Mouse (Mus musculus) megakaryocyte, embryonic 14.5 days (primary cell): ENCODE data around the gene 6430531B16Rik. TPM values are rescaled to one million over a fixed set of nuclear protein-coding genes. Genes with fewer than 3 reads are reported as not detected.
A peak's percentile ranks its signal among the peaks of the same experiment; 100 is the strongest.

Experiments
- H3K27me3 ChIP-seq: replicated peaks from 2 replicates; pipeline ENCODE3; 2012; ENCODE audit warnings: inconsistent platforms
- H3K36me3 ChIP-seq: replicated peaks from 2 replicates; pipeline ENCODE3; 2012; ENCODE audit warnings: low read length, inconsistent platforms, mixed read lengths
- H3K4me1 ChIP-seq: 2 replicates; pipeline ENCODE4 v1.6.1; 2012; ENCODE audit warnings: inconsistent platforms
- H3K4me3 ChIP-seq: replicated peaks from 2 replicates; pipeline ENCODE3; 2012; ENCODE audit warnings: moderate library complexity, mild to moderate bottlenecking, inconsistent platforms
- H3K9me3 ChIP-seq: 2 replicates; pipeline ENCODE4 v1.6.1; 2012; ENCODE audit warnings: inconsistent platforms
- FLI1 ChIP-seq: IDR thresholded peaks from 2 replicates; pipeline ENCODE4 v1.6.1; 2012; ENCODE audit warnings: low read length, inconsistent platforms, mixed read lengths
- GATA1 ChIP-seq: IDR thresholded peaks from 3 replicates; pipeline ENCODE4 v1.6.1; 2012; ENCODE audit warnings: mixed read lengths, low read length, inconsistent platforms, borderline replicate concordance
- polyA plus RNA-seq: library from polyadenylated mRNA; stranded (reverse); fragments of >175 nt; gene quantifications from 2 replicates; pipeline ENCODE4 v1.2.3, GENCODE M21; 2012; ENCODE audit warnings: low replicate concordance; ENCODE audit not compliant: insufficient read depth

The 6430531B16Rik gene
- polyA plus RNA-seq, 1 experiment, result 0.31 TPM

DNA sequence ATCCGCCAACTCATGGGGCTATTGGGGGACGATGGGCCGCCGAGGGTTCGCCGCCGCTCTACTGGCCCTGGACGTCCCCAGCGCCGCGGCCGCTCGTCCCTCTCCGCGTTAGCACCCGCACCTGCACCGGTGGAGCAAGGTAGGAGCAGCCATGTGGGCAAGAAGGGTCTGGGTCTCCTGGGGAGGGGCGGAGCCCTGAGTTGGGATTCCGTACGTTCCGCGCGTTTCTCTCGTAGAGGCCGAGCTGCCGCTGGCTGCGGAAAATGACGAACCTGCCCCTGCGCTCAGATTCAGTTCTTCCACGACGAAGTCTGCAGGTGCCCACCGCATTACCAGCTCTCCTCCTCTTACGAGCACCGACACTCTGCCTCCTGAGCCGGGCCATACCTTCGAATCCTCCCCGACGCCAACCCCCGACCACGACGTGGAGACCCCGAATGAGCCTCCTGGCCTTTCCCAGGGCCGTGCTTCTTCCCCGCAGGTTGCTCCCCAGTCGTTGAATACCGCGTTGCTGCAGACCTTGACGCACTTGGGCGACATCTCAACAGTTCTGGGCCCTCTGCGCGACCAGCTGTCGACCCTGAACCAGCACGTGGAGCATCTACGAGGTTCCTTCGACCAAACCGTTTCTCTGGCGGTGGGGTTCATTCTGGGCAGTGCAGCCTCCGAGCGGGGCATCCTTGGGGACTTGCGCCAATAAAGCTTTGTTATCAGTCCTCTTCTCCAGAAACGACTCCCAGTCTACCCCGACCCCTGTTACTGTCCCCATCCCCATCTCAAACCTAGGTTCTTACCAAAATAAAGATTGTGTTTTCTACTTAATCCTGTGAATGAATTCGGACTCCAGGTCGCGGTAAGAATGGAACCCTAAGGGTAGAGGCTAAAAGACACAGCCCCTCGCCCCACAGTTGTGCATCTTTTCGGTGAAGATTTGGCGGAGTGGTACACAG lies 34.0 kb downstream of the 6430531B16Rik start:
- TF ChIP-seq FLI1 (no peak), GATA1 (no peak)
- Histone ChIP-seq H3K4me3 (peak overlapping the region; percentile 81), H3K27me3 (peaks cover 93% of the 10 kb centered on the region), H3K4me1 (peaks cover 13% of the 10 kb centered on the region), H3K9me3 (peaks cover 3% of the 10 kb centered on the region; the same call in 1 of the 2 replicates), H3K36me3 (no peaks in the 10 kb centered on the region)

- TF ChIP-seq FLI1 (no peak), GATA1 (no peak)
- no peaks in the 10 kb centered on the region for H3K36me3 ChIP-seq
- peak within 1 kb of the TSS; percentile 81 for H3K4me3 ChIP-seq
- H3K9me3 ChIP-seq, result peaks cover 3% of the 10 kb centered on the region; the same call in 1 of the 2 replicates
- peaks cover 13% of the 10 kb centered on the region for H3K4me1 ChIP-seq
- H3K27me3 ChIP-seq, result peaks cover 91% of the 10 kb centered on the region
These were observed 34.8 kb downstream of the 6430531B16Rik start, which contains the start of gene Utf1 for GRCm38 (mm10) chr7:139943674-139944281. Gene Utf1, plus strand, starts transcription at chr7:139943789.

DNA sequence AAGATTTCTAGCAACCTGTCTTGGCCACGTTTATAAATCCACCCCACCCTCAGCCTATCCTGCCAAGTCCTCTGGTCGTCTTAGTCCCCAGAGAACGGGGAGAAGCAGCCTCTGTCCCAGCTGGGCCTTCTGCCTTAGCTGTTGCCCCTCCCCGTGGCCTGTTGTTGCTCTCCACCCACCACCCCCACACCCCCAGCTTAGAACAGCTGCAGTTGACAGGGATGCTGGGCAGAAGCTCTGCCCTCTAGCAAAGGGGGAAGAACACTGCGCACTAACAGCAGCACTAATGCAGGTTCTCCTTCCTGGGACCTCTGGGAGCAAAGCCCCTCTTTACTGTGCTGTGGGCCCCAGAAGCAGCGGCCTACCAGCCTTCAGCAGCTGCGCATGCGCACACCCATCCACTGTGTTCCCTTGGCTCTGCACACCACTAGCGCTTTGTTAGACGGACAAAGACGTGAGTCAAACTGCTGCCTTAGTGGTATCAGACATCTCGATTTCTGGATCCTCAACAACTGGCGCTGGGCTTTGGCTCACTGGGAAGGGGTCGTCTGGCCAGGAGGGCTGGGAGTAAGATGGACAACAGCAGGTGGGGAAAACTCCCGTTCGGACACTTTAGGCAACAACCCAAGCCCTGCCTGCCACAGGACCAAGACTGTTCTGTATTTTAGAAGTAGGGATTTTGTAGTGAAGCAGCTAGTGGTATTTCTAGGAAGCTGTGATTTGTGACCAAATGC lies 37.9 kb downstream of the 6430531B16Rik start:
- Histone ChIP-seq H3K4me1 (peaks cover 13% of the 10 kb centered on the region), H3K9me3 (peaks cover 3% of the 10 kb centered on the region; the same call in 1 of the 2 replicates), H3K27me3 (peaks cover 93% of the 10 kb centered on the region), H3K36me3 (no peaks in the 10 kb centered on the region), H3K4me3 (no peak overlapping the region)
- TF ChIP-seq GATA1 (no peak), FLI1 (no peak)

DNA sequence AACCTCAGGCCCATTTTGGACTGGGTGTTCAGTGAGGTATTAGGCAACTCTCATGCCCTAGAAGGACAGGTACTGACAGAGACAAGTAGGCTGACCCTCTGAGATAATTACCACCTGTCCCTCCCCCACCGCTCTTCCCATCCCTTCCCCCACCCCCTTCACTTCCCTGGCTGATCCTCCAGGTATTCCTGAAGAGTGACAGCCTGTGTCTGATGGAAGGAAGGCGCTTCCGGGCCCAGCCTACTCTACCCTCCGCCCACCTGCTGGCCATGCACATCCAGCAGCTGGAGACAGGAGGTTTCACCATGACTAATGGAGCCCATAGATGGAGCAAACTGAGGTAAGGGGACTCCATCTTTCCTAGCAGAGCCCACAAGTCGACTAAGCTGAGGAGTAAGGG lies 40.7 kb downstream of the 6430531B16Rik start:
- Histone ChIP-seq H3K9me3 (no peaks in the 10 kb centered on the region), H3K4me3 (no peak overlapping the region), H3K27me3 (peaks cover 88% of the 10 kb centered on the region), H3K36me3 (no peaks in the 10 kb centered on the region), H3K4me1 (no peaks in the 10 kb centered on the region; the same call in 1 of the 2 replicates)
- TF ChIP-seq GATA1 (no peak), FLI1 (no peak)

GRCm38 (mm10) chr7:139937138-139937537 lies 41.4 kb downstream of the 6430531B16Rik start:
- Histone ChIP-seq H3K9me3 (no peaks in the 10 kb centered on the region), H3K4me1 (no peaks in the 10 kb centered on the region; the same call in 1 of the 2 replicates), H3K4me3 (no peak overlapping the region), H3K27me3 (peaks cover 88% of the 10 kb centered on the region), H3K36me3 (no peaks in the 10 kb centered on the region)
- TF ChIP-seq FLI1 (no peak), GATA1 (no peak)

DNA sequence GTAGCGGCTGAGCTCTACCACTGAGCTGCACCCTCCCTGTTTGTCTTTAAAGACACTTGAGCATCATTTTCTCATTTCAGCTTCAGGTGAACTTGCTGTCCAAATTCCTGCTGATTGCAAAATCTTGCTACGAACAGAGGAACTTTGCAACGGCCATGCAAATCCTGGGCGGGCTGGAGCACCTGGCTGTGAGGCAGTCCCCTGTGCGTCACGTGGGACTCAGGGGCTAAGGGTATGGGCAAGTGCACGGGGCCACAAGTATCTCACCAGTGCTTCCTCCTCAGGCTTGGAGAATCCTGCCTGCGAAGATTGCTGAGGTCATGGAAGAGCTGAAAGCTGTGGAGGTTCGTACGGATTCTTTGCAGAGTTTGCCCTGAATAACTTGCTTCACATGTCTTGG lies 41.9 kb downstream of the 6430531B16Rik start:
- Histone ChIP-seq H3K4me1 (no peaks in the 10 kb centered on the region; the same call in 1 of the 2 replicates), H3K36me3 (no peaks in the 10 kb centered on the region), H3K9me3 (no peaks in the 10 kb centered on the region), H3K27me3 (peaks cover 88% of the 10 kb centered on the region), H3K4me3 (no peak overlapping the region)
- no peak for TF ChIP-seq FLI1
- TF ChIP-seq GATA1, result no peak

- no peaks in the 10 kb centered on the region for H3K9me3 ChIP-seq
- peaks cover 83% of the 10 kb centered on the region for H3K27me3 ChIP-seq
- no peaks in the 10 kb centered on the region; the same call in 1 of the 2 replicates for H3K4me1 ChIP-seq
- H3K4me3 ChIP-seq, result no peak overlapping the region
- TF ChIP-seq GATA1 (no peak), FLI1 (no peak)
- no peaks in the 10 kb centered on the region for H3K36me3 ChIP-seq
These were observed 47.8 kb downstream of the 6430531B16Rik start for GRCm38 (mm10) chr7:139930732-139931131.

Other genes starting within 250 kb of the 6430531B16Rik start
- not detected in 2 replicates for gene Adgra1, start 144.6 kb downstream of the 6430531B16Rik start, polyA plus RNA-seq
- not detected in 2 replicates for gene Kndc1, start 84.1 kb downstream of the 6430531B16Rik start, polyA plus RNA-seq
- gene Utf1, start 35.0 kb downstream of the 6430531B16Rik start, polyA plus RNA-seq, result not detected in 2 replicates
- gene Adam8, start 13.8 kb upstream of the 6430531B16Rik start, polyA plus RNA-seq, result 7.8 and 22.3 TPM in 2 replicates
- 13.1 and 14.7 TPM in 2 replicates for gene Zfp511, start 57.6 kb upstream of the 6430531B16Rik start, polyA plus RNA-seq
- 0.54 and 3.8 TPM in 2 replicates for gene Tubgcp2, start 57.9 kb upstream of the 6430531B16Rik start, polyA plus RNA-seq
- gene Msx3, start 70.3 kb upstream of the 6430531B16Rik start, polyA plus RNA-seq, result not detected in 2 replicates
- 0.22 and 5.4 TPM in 2 replicates for gene Caly, start 103.8 kb upstream of the 6430531B16Rik start, polyA plus RNA-seq
- not detected in 2 replicates for gene Prap1, start 114.6 kb upstream of the 6430531B16Rik start, polyA plus RNA-seq
- 6.5 and 31.6 TPM in 2 replicates for gene Fuom, start 123.7 kb upstream of the 6430531B16Rik start, polyA plus RNA-seq
- gene Paox, start 137.0 kb upstream of the 6430531B16Rik start, polyA plus RNA-seq, result 2.9 and 4.3 TPM in 2 replicates
- 5.5 TPM in 1 of 2 replicates, not detected in the other for gene Echs1, start 137.7 kb upstream of the 6430531B16Rik start, polyA plus RNA-seq
- gene Mtg1, start 158.8 kb upstream of the 6430531B16Rik start, polyA plus RNA-seq, result 6.6 TPM in 1 of 2 replicates, not detected in the other
- gene Sprn, start 176.1 kb upstream of the 6430531B16Rik start, polyA plus RNA-seq, result not detected in 2 replicates
- gene Olfr522, start 186.0 kb upstream of the 6430531B16Rik start, polyA plus RNA-seq, result not detected in 2 replicates
- not detected in 2 replicates for gene Olfr523, start 194.5 kb upstream of the 6430531B16Rik start, polyA plus RNA-seq
- gene Olfr524, start 227.2 kb upstream of the 6430531B16Rik start, polyA plus RNA-seq, result not detected in 2 replicates
- gene Cd163l1, start 239.5 kb upstream of the 6430531B16Rik start, polyA plus RNA-seq, result 0.15 TPM in 1 of 2 replicates, not detected in the other